Mouse (Mus musculus) liver, embryonic 14.5 days (tissue): ENCODE measurements around the gene Prss36.

Experiments
- CTCF ChIP-seq: IDR thresholded peaks from 2 replicates; pipeline ENCODE4 v1.5.1; 2016; ENCODE audit warnings: antibody characterized with exemption, low read depth, control low read depth
- EP300 ChIP-seq: IDR thresholded peaks from 2 replicates; pipeline ENCODE4 v1.6.1; 2016; ENCODE audit warnings: antibody characterized with exemption, low read depth

GRCm38 (mm10) chr7:127887191-127887590 lies 59.3 kb downstream of the Prss36 start:
- TF ChIP-seq EP300 (no peak), CTCF (no peak)
